Mouse (Mus musculus) left cerebral cortex, postnatal 14 days (tissue): Measurements from ENCODE around the gene Sugct. TPM values are rescaled to one million over a fixed set of nuclear protein-coding genes. Genes with fewer than 3 reads are reported as not detected.
"Not testable (repeated sequence)": the region's sequence is repeated elsewhere in the genome, so short reads cannot be mapped to it uniquely, and the experiment has no call there.

Experiments used
- DNase-seq, 2 experiments: peaks; one replicate each; pipeline ENCODE4 v3.0.0; 2021 to 2022; ENCODE audit warnings: low spot score in 2 of 2, mixed read lengths in 1 of 2
- intact Hi-C: fragments of 180-260 bp; cut with DNase I; formaldehyde crosslinking; loops from one replicate; pipeline ENCODE4 v1.15.1; 2025
- total RNA-seq, 2 experiments: library from RNA; stranded (reverse); gene quantifications; 2 replicates each; pipeline ENCODE4 v1.2.3; 2021

Gene Sugct
- total RNA-seq, 2 experiments from 2014 or later, result 0.92 to 1.9 TPM

GRCm38 (mm10) chr13:17627108-17627507, 68.2 kb downstream of the Sugct start:
- no peak for DNase-seq
- intact Hi-C loops, result no loop called here

DNA sequence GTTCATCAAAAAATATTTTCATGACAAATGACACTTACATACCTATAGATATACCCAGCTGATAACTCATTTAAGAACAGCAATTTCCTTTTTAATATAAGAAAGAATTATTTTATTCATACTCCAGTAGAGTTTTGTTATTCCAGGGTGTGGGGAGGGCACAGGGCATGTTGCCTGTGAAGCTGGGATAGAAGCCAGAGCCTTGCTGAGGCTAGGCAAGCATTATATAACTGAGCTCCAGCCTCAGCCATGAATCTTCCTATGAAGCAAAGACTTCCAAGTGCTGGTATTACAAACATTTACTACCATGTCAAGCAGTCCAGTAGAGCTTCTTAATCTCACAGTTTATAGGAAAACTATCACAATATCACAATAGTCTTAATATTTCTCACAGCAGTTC, 70.4 kb downstream of the Sugct start:
- DNase-seq, result no peak
- intact Hi-C loops, result no loop called here

GRCm38 (mm10) chr13:17606217-17606616, 89.1 kb downstream of the Sugct start:
- intact Hi-C loops, result no loop called here
- DNase-seq, result no peak

GRCm38 (mm10) chr13:17604670-17605069, 90.7 kb downstream of the Sugct start:
- intact Hi-C loops, result no loop called here
- no peak for DNase-seq

DNA sequence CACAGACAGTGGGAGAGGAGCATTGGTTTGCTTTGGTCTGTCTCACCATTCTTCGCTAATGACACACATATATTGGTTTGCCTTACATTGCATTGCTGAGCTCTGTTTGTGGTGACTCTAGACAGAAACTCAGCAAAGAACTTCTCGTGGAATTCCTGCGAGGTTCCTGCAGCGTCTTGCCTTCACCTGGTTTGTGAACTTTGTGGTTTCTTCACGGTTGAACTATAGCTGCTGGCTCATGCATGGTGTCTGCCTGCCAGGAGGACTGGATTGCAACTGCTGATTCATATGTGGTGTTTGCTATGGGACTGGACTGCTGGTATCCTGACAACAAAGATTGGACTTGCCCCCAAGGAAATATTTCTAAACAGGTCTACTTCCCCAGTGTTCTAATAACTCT, 91.6 kb downstream of the Sugct start:
- intact Hi-C loops, result no loop called here
- DNase-seq, result no peak

- DNase-seq, result no peak
- intact Hi-C loops, result no loop called here
Observed at GRCm38 (mm10) chr13:17585267-17585913, 110.0 kb downstream of the Sugct start.

DNA sequence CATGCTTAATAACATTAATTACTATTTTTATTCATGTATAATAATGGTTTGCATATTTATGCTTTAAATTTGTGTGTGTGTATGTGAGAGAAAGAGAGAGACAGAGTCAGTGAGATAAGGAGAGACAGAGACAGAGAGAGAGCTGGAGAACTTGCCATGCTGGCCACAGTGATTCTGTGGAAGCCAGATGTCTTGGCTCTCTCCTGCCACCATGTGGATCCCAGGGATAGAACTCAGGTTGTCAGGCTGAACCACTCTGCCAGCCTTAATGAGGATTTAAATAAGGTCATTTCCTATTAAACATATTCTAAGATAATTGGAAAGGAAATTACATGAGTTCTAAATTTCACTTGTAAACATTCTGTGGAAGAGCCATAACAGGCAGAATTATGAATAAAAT, 110.5 kb downstream of the Sugct start:
- peak; percentile 17 to 31 for DNase-seq
- intact Hi-C loops, result loop anchor here (5.0 kb wide), 1 partner anchor 1598 kb away; no protein-coding TSS in a partner anchor

- DNase-seq, result peak; percentile 40 to 44
- intact Hi-C loops, result loop anchor here (5.0 kb wide), 1 partner anchor 1594 kb away; no protein-coding TSS in a partner anchor
Observed at GRCm38 (mm10) chr13:17581684-17582083, 113.7 kb downstream of the Sugct start.

DNA sequence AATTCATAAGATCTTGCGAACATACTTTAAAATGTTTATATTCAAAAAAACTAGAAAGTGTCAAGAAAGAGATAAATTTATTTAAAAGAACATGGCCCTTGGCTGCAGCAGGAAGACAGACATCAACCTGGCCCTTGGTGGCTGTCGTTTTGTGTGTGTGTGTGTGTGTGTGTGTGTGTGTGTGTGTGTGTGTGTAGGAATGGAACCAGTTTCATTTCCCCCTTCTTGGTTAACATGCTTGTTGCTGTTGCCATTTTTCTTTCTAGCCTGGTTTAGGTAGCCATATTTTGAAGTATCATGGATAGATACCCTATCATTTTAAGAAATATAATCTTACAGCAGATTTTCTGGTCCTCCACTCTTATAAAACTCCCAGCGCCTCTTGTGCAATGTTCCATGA, 136.0 kb downstream of the Sugct start:
- intact Hi-C loops, result no loop called here
- no peak for DNase-seq

GRCm38 (mm10) chr13:17536341-17536740, 159.0 kb downstream of the Sugct start:
- no peak for DNase-seq
- intact Hi-C loops, result no loop called here

DNA sequence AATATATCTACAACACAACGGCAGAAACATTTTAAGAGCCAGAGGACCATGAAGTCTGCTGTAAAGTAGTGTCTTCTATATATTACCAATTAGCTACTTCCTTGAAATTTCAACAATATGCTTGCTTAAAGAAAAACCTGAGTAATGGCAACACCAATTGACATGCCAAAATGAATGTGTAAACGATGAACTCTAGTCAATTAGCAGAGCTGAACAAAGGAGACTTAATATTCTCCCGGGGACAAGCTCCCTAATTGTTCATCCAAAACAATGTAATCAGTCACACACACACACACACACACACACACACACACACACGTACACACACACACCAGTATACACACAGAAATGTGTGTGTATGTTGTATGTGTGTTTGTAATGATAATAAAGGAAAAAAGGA, 160.5 kb downstream of the Sugct start:
- no peak for DNase-seq
- intact Hi-C loops, result no loop called here

DNA sequence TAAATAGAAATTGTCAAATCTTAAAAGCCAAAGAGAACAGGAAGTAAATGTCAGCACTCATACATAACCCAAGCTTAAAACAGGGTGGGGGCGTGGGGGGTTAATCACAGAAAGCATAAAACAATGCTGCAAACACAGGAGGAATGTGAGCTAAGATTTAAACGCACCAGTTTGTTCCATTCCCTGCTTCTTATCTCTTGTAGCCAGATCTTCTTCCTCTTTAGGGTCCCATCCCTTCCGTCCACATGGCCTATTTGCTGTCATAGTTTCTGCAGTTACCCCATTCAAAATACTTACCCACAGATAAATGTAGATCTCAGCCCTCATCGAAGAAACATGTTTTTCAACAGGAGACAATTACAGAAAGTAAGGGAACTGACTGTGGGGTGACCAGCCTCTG, 160.9 kb downstream of the Sugct start:
- no peak for DNase-seq
- intact Hi-C loops, result no loop called here

DNA sequence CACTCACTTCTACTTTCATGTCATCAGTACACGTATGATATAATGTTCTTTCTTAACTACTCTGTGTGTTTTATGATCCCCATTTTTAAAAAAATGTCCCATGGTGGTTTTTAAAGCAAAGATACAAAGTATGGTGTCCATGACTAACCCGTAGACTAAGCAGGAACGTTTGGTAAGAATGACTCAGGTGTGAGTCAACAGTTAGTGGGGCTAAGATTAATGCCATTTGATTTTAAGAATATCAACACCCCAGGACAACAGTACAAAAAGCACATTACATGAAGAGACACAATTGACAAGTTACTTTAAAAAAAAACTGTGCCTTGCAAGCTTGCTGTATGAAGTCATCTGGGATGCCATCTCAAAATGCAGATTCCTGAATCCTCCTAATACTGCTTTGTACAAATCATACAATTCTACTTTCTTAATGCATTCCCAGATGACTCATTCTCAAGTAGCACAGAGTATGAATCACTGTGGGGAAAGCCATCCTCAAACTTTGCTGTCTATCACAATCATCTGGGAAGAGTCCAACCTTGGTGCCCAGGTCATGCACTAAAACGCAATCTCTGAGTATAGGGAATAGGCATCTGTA, 184.1 kb downstream of the Sugct start:
- DNase-seq, result no peak
- intact Hi-C loops, result no loop called here

DNA sequence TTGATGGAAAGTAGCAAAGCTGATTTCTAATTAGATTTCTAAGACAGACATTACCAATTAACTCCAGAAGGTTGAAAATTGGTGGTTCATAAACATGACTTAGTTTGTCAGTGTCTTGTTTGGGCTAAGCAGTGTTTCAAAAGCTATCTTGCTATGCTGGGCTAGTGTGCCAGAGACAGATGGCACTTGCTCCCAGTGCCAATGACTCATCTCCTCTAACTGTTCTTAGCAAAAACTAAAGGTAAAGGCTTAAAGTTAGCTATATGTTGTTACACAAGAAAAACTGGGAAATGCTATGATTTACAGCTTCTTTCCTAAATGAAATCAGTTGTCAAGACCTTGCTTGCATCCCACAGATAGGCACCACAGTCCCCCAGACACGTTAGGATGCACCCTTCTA, 200.4 kb downstream of the Sugct start:
- DNase-seq, result peak in 1 of 2 experiments; percentile 5

DNA sequence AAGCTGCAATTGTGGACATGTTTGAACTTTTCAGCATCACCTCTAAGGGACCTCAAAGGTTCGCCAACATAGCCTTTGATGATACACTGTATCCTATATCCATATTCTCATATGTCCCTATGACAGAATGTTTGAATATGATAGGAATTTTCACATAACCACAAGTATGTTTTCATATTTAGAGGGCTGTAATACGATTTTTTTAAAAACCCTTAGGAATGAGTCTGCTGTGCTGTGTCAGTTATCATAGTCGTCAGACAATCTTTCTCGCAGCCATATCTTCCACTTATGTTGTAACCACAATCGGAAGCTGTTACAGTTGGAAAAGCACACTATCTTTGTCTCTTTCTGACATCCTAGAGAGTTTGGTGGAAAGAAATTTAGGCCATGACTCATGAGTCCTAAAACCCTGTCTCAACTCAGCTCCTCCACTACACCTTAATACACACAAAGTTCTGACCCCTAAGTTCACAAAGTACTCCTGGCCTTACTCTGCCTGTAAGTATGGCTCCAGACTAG, 201.2 kb downstream of the Sugct start:
- DNase-seq, result no peak
- intact Hi-C loops, result no loop called here

More for the DNA sequence above, 200.4 kb downstream of the Sugct start:
- intact Hi-C loops, result no loop called here

- DNase-seq, intact Hi-C loops: not testable (repeated sequence)
Observed at GRCm38 (mm10) chr13:17457981-17458380, 237.4 kb downstream of the Sugct start.

DNA sequence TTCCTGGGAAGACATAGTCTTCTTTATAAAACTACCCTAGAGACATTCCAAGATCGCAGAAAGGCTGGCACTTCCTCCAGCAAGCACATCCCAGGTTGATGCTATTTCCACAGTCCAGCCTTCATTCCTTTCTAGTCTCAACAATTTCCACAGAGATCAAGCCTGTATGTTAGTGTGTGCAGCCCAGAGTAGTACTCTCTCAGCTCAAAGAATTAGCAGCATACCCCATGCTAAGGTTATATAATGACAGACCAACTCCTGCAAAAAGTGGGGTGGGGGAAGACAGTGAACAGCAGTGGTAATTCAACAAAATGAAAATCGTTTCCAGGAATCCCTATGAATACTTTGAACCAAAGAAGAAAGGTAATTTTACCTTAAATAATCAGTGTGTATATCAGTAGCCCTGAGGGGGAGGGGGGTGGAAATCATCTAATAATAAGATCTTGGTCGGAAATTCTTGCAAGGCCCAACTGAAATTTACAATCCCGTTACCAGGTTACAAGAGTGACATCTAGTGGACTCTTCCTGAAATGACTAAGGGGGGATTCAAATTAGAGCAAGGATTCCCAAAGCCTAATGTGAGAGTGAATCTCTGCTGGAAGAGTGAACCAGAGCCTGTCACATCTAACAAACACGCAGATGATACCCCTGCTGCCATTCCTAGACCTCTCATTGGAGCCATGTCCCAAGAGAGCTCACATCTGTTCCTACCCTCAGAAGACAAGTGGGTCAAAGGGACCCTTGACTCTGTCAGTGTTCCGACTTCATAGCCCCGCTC, 263.0 kb downstream of the Sugct start:
- intact Hi-C loops, result loop anchor here (5.0 kb wide), 3 partner anchors 1410 to 1445 kb away; no protein-coding TSS in a partner anchor
- peak; percentile 66 to 78 for DNase-seq

GRCm38 (mm10) chr13:17421875-17422274, 273.5 kb downstream of the Sugct start:
- intact Hi-C loops, result no loop called here
- DNase-seq, result no peak

GRCm38 (mm10) chr13:17420557-17420956, 274.8 kb downstream of the Sugct start:
- no peak for DNase-seq
- intact Hi-C loops, result no loop called here

DNA sequence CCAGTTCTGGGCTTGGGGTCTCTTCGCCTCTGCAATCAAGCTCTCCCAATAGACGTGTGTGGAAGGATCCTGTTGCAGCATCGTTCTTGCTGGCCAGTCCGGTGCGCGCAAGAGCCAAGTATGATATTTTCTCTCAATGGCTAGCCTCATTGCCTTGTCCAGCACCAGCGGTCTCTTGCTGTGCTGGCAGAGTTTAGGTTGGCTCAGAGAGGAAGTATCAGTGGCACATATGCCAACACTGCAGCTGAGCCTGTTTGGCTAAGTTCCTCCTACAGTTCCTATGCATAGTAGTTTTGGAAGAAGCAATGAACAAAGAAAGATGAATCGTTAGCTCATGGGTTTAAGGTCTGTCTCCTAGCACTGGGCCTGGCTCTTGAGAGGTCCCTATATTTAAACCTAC, 352.5 kb downstream of the Sugct start:
- DNase-seq, result no peak
- intact Hi-C loops, result no loop called here
